Mouse (Mus musculus): ENCODE measurements around the gene Dscaml1. TPM values are rescaled to one million over a fixed set of nuclear protein-coding genes. Genes with fewer than 3 reads are reported as not detected.

Gene Dscaml1
- total and polyA plus RNA-seq, 2 experiments from 2014 or later = 0.04 to 0.84 TPM

GRCm38 (mm10) chr9:45570346-45570745, 143.9 kb downstream of the Dscaml1 start:
- Histone ChIP-seq H3K4me2 (ENCODE audit: low read depth, low read length) (no peak overlapping the region), H3K27ac (ENCODE audit: low read depth) (no peak overlapping the region), H3K36me3 (replicated peaks; ENCODE audit: control insufficient read depth, insufficient read depth, low read length) (no peaks in the 10 kb centered on the region), H3K27me3 (ENCODE audit: control insufficient read depth, insufficient read depth, low read length) (no peaks in the 10 kb centered on the region), H3K9me3 (replicated peaks; ENCODE audit: control insufficient read depth, low read length) (no peaks in the 10 kb centered on the region), H3K4me3 (ENCODE audit: low read depth, low read length) (no peak overlapping the region), H3K9ac (replicated peaks; ENCODE audit: low read depth, low read length) (no peak overlapping the region), H3K4me1 (ENCODE audit: control insufficient read depth, insufficient read depth) (no peaks in the 10 kb centered on the region)
- ATAC-seq (ENCODE audit: insufficient read depth, low read depth) = no peak
- DNase-seq (ENCODE audit: low spot score) = no peak
- WGBS = 72% methylated on average over 5 of the region's 5 CpGs
- TF ChIP-seq EP300 (IDR thresholded peaks at IDR 0.05; ENCODE audit: low read depth) (no peak), CTCF (IDR thresholded peaks at IDR 0.05; ENCODE audit: low read depth) (no peak)

GRCm38 (mm10) chr9:45572787-45573492, 146.5 kb downstream of the Dscaml1 start:
- H3K27ac ChIP-seq (ENCODE audit: low read depth) = no peak overlapping the region

GRCm38 (mm10) chr9:45573493-45573815, 147.0 kb downstream of the Dscaml1 start:
- H3K4me3 ChIP-seq (ENCODE audit: low read depth, low read length) = no peak overlapping the region
- no peak overlapping the region for H3K4me2 ChIP-seq (ENCODE audit: low read depth, low read length)
- no peak overlapping the region for H3K27ac ChIP-seq (ENCODE audit: low read depth)
- H3K27me3 ChIP-seq (ENCODE audit: control insufficient read depth, insufficient read depth, low read length) = no peaks in the 10 kb centered on the region
- H3K9me3 ChIP-seq (replicated peaks; ENCODE audit: control insufficient read depth, low read length) = no peaks in the 10 kb centered on the region
- ATAC-seq (ENCODE audit: insufficient read depth, low read depth) (no peak), DNase-seq (ENCODE audit: low spot score) (no peak)
- TF ChIP-seq CTCF (IDR thresholded peaks at IDR 0.05; ENCODE audit: low read depth) (no peak), EP300 (IDR thresholded peaks at IDR 0.05; ENCODE audit: low read depth) (no peak)
- no peaks in the 10 kb centered on the region for H3K36me3 ChIP-seq (replicated peaks; ENCODE audit: control insufficient read depth, insufficient read depth, low read length)
- no peaks in the 10 kb centered on the region for H3K4me1 ChIP-seq (ENCODE audit: control insufficient read depth, insufficient read depth)
- H3K9ac ChIP-seq (replicated peaks; ENCODE audit: low read depth, low read length) = no peak overlapping the region

More at GRCm38 (mm10) chr9:45572787-45573492, 146.5 kb downstream of the Dscaml1 start:
- Histone ChIP-seq H3K4me3 (ENCODE audit: low read depth, low read length) (no peak overlapping the region), H3K9ac (replicated peaks; ENCODE audit: low read depth, low read length) (no peak overlapping the region), H3K36me3 (replicated peaks; ENCODE audit: control insufficient read depth, insufficient read depth, low read length) (no peaks in the 10 kb centered on the region), H3K9me3 (replicated peaks; ENCODE audit: control insufficient read depth, low read length) (no peaks in the 10 kb centered on the region), H3K27me3 (ENCODE audit: control insufficient read depth, insufficient read depth, low read length) (no peaks in the 10 kb centered on the region), H3K4me2 (ENCODE audit: low read depth, low read length) (no peak overlapping the region), H3K4me1 (ENCODE audit: control insufficient read depth, insufficient read depth) (no peaks in the 10 kb centered on the region)
- no peak for TF ChIP-seq EP300 (IDR thresholded peaks at IDR 0.05; ENCODE audit: low read depth)
- TF ChIP-seq CTCF (IDR thresholded peaks at IDR 0.05; ENCODE audit: low read depth) = no peak
- 21% methylated on average over 9 of the region's 9 CpGs for WGBS
- DNase-seq (ENCODE audit: low spot score) (no peak), ATAC-seq (ENCODE audit: insufficient read depth, low read depth) (no peak)

- no peaks in the 10 kb centered on the region for H3K27me3 ChIP-seq (ENCODE audit: control insufficient read depth, insufficient read depth, low read length)
- ATAC-seq (ENCODE audit: insufficient read depth, low read depth) (0 out of 2 replicates have a peak, but pooled peaks have one; percentile 33), DNase-seq (ENCODE audit: low spot score) (peak; percentile 18)
- no peak overlapping the region for H3K9ac ChIP-seq (replicated peaks; ENCODE audit: low read depth, low read length)
- H3K4me2 ChIP-seq (ENCODE audit: low read depth, low read length) = no peak overlapping the region
- H3K36me3 ChIP-seq (replicated peaks; ENCODE audit: control insufficient read depth, insufficient read depth, low read length) = no peaks in the 10 kb centered on the region
- H3K9me3 ChIP-seq (replicated peaks; ENCODE audit: control insufficient read depth, low read length) = no peaks in the 10 kb centered on the region
- no peaks in the 10 kb centered on the region for H3K4me1 ChIP-seq (ENCODE audit: control insufficient read depth, insufficient read depth)
- WGBS = 57% methylated on average over 8 of the region's 8 CpGs
- H3K4me3 ChIP-seq (ENCODE audit: low read depth, low read length) = no peak overlapping the region
- H3K27ac ChIP-seq (ENCODE audit: low read depth) = no peak overlapping the region
- no peak for TF ChIP-seq EP300 (IDR thresholded peaks at IDR 0.05; ENCODE audit: low read depth)
- no peak for TF ChIP-seq CTCF (IDR thresholded peaks at IDR 0.05; ENCODE audit: low read depth)
Observed at GRCm38 (mm10) chr9:45574021-45574420, 147.6 kb downstream of the Dscaml1 start.

GRCm38 (mm10) chr9:45580069-45580795, 153.8 kb downstream of the Dscaml1 start:
- H3K4me3 ChIP-seq (ENCODE audit: low read depth, low read length) = no peak overlapping the region
- no peak for DNase-seq (ENCODE audit: low spot score)
- no peak overlapping the region for H3K27ac ChIP-seq (ENCODE audit: low read depth)
- H3K9me3 ChIP-seq (replicated peaks; ENCODE audit: control insufficient read depth, low read length) = no peaks in the 10 kb centered on the region
- H3K27me3 ChIP-seq (ENCODE audit: control insufficient read depth, insufficient read depth, low read length) = no peaks in the 10 kb centered on the region
- no peaks in the 10 kb centered on the region for H3K36me3 ChIP-seq (replicated peaks; ENCODE audit: control insufficient read depth, insufficient read depth, low read length)
- TF ChIP-seq EP300 (IDR thresholded peaks at IDR 0.05; ENCODE audit: low read depth) (no peak), CTCF (IDR thresholded peaks at IDR 0.05; ENCODE audit: low read depth) (no peak)
- ATAC-seq (ENCODE audit: insufficient read depth, low read depth) = no peak
- peaks cover 8% of the 10 kb centered on the region; the same call in 1 of the 2 replicates for H3K4me1 ChIP-seq (ENCODE audit: control insufficient read depth, insufficient read depth)
- H3K4me2 ChIP-seq (ENCODE audit: low read depth, low read length) = 0 out of 2 replicates have a peak overlapping the region, but pooled peaks have one; percentile 35
- no peak overlapping the region for H3K9ac ChIP-seq (replicated peaks; ENCODE audit: low read depth, low read length)
- WGBS = 27% methylated on average over 16 of the region's 16 CpGs
